Mouse (Mus musculus) limb, embryonic 14.5 days (tissue): ENCODE results near the gene Batf. TPM values are rescaled to one million over a fixed set of nuclear protein-coding genes. Genes with fewer than 3 reads are reported as not detected.
"Not testable (repeated sequence)": the region's sequence is repeated elsewhere in the genome, so short reads cannot be mapped to it uniquely, and the experiment has no call there.

Source experiments
- ATAC-seq: fragments of 200-750 bp; cut with Nextera tagmentation; 2 replicates; pipeline ENCODE4 v1.8.0; 2017; ENCODE audit warnings: low read depth, moderate number of reproducible peaks, moderate TSS enrichment; ENCODE audit not compliant: low FRiP score
- DNase-seq: peaks from one replicate; pipeline ENCODE4 v3.0.0-alpha.2; 2015; ENCODE audit warnings: low spot score
- H3K27ac ChIP-seq: fragments of 300-500 bp; sonication (generic); replicated peaks from 2 replicates; pipeline ENCODE4 v1.5.1; 2014; ENCODE audit warnings: low read depth, mild to moderate bottlenecking, low read length, moderate library complexity, mixed read lengths
- H3K27me3 ChIP-seq: fragments of 300-500 bp; sonication (generic); 2 replicates; pipeline ENCODE4 v1.6.1; 2014; ENCODE audit warnings: low read length, mixed read lengths; ENCODE audit not compliant: control insufficient read depth, insufficient read depth
- H3K36me3 ChIP-seq: fragments of 300-500 bp; sonication (generic); 2 replicates; pipeline ENCODE4 v1.6.1; 2014; ENCODE audit warnings: mild to moderate bottlenecking, low read length, moderate library complexity, mixed read lengths; ENCODE audit not compliant: control insufficient read depth, insufficient read depth
- H3K4me1 ChIP-seq: fragments of 300-500 bp; sonication (generic); 2 replicates; pipeline ENCODE4 v1.6.1; 2014; ENCODE audit warnings: antibody characterized with exemption, low read length, mixed read lengths; ENCODE audit not compliant: control insufficient read depth, insufficient read depth
- H3K4me2 ChIP-seq: fragments of 300-500 bp; sonication (generic); replicated peaks from 2 replicates; pipeline ENCODE4 v1.6.1; 2014; ENCODE audit warnings: low read depth, mild to moderate bottlenecking, low read length, moderate library complexity; ENCODE audit not compliant: severe bottlenecking
- H3K4me3 ChIP-seq: fragments of 300-500 bp; sonication (generic); replicated peaks from 2 replicates; pipeline ENCODE4 v1.5.1; 2014; ENCODE audit warnings: low read length
- H3K9ac ChIP-seq: fragments of 300-500 bp; sonication (generic); 2 replicates; pipeline ENCODE4 v1.6.1; 2014; ENCODE audit warnings: mild to moderate bottlenecking, low read depth, low read length, moderate library complexity; ENCODE audit not compliant: severe bottlenecking
- H3K9me3 ChIP-seq: fragments of 300-500 bp; sonication (generic); 2 replicates; pipeline ENCODE4 v1.6.1; 2016; ENCODE audit warnings: low read length; ENCODE audit not compliant: control insufficient read depth
- POLR2A ChIP-seq: fragments of 200-500 bp; IDR thresholded peaks from 2 replicates; pipeline ENCODE4 v1.8.0; 2012; ENCODE audit warnings: inconsistent platforms, mild to moderate bottlenecking, moderate library complexity, borderline replicate concordance; ENCODE audit not compliant: insufficient read depth, insufficient read length; ENCODE audit errors: extremely low read depth
- WGBS: fragments of 180-500 bp; shearing (Covaris S2); extraction: QIAGEN DNeasy Blood & Tissue Kit; methylation state at CpG from one replicate; pipeline ENCODE4 v1.1.7; 2014; 5-methylcytosine and 5-hydroxymethylcytosine counted together
- polyA plus RNA-seq, 2 experiments: library from polyadenylated mRNA; depleted of rRNA in 1 of 2; stranded (reverse) in 1 of 2; unstranded in 1 of 2; fragments of >200 nt; fragmentation: Nextera tagmentation in 1 of 2; extraction: Ambion mirVana in 1 of 2; gene quantifications; 2 replicates each; pipeline versions ENCODE4 v1.2.1 to v1.2.3; 2012 to 2014

The Batf gene
- polyA plus RNA-seq, 2 experiments, result 3.2 to 4.6 TPM

DNA sequence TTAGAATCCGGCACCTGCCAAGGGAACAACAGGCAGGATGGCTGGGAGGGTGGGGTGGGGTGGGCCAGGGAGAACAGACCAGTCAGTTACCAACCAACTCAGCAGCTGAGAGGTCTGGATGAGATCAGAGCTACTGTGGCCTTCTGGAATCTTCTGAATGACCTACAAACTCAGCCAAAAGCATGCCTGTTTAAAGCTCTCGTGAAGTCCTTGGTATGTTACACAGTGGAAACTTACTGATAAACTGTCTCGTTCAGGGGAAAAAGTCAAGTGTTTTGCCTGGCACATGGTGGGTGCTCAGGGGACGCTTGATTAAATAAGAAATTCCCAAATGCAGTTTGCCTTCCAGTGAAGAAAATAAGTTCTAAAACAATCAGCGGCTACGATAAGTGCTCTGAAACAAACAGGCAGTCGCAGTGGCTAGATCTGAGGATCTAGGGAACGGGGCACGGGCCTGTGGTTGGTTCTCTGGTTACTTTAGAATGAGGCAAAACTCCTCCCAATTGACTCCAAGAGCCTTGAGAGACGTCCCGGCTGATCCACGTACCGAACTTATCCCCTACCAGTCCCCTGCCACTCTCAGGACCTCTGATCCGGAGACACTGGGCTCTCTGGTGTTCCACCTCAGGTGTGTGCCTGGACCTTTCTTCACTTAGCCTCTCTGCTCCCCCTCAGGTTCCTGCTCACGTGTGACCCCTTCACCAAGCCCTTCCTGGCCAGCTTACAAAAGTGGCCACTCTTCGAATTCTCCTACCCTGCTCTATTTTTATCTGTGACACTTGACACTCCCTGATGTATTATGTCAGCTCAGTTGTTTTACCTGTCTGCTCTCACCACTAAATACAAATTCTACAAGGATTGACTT is 1.8 kb upstream of the Batf start:
- no peak for TF ChIP-seq POLR2A
- ATAC-seq (no peak), DNase-seq (no peak)
- Histone ChIP-seq H3K4me1 (peaks cover 6% of the 10 kb centered on the region), H3K27me3 (no peaks in the 10 kb centered on the region), H3K4me3 (no peak overlapping the region), H3K9me3 (no peaks in the 10 kb centered on the region), H3K27ac (no peak overlapping the region), H3K36me3 (no peaks in the 10 kb centered on the region), H3K4me2 (no peak overlapping the region), H3K9ac (no peak overlapping the region)
- WGBS, result 79% methylated on average over 16 of the region's 16 CpGs

DNA sequence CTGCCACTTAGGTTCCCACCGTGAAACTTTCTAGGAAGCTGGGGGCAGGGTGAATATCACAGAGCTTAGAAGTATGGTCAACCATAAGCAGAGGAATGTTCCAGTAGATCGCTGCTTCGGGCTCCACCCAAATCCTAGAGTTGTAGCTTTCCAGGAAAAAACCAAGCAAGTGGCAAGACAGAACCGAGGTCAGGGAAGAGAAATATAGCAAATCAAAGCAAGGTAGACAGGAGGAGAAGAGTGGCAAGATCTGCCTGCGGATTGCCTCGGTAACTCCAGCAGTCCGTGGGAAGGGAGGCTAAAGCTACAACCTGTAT is 706 bp downstream of the Batf start:
- Histone ChIP-seq H3K4me1 (peaks cover 6% of the 10 kb centered on the region), H3K9ac (peak overlapping the region; percentile 17; the same call in 1 of the 2 replicates), H3K27me3 (no peaks in the 10 kb centered on the region), H3K36me3 (no peaks in the 10 kb centered on the region), H3K27ac (no peak overlapping the region), H3K4me3 (no peak overlapping the region), H3K4me2 (peak overlapping the region; percentile 36; the same call in 1 of the 2 replicates), H3K9me3 (no peaks in the 10 kb centered on the region)
- ATAC-seq (no peak), DNase-seq (no peak)
- 78% methylated on average over 7 of the region's 7 CpGs for WGBS
- no peak for TF ChIP-seq POLR2A

DNA sequence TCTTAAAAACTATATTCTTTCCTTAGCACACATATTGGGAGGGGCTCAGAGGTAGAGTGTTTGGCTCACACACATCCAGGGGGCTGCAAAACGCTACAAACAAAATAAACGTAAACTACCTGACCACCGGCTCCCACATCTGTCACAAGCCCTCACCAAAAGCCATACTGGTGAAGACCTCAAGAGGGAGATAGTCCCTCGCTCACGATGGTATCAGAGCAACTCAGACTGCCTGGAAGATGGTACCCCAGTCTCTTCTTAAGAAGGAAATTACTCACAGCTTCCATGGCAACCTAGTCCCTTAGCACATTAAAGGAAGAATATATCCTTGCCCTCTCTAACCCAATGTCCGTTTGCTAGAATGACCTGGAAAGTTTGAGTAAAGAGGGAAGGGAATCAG is 1.4 kb downstream of the Batf start:
- H3K36me3 ChIP-seq, result no peaks in the 10 kb centered on the region
- H3K4me2 ChIP-seq, result no peak overlapping the region
- H3K9ac ChIP-seq, result no peak overlapping the region
- no peaks in the 10 kb centered on the region for H3K27me3 ChIP-seq
- TF ChIP-seq POLR2A, result no peak
- H3K4me1 ChIP-seq, result peaks cover 6% of the 10 kb centered on the region
- DNase-seq, result no peak
- no peak for ATAC-seq
- H3K27ac ChIP-seq, result no peak overlapping the region
- H3K4me3 ChIP-seq, result no peak overlapping the region
- no peaks in the 10 kb centered on the region for H3K9me3 ChIP-seq
- WGBS, result 67% methylated on average over 6 of the region's 6 CpGs

DNA sequence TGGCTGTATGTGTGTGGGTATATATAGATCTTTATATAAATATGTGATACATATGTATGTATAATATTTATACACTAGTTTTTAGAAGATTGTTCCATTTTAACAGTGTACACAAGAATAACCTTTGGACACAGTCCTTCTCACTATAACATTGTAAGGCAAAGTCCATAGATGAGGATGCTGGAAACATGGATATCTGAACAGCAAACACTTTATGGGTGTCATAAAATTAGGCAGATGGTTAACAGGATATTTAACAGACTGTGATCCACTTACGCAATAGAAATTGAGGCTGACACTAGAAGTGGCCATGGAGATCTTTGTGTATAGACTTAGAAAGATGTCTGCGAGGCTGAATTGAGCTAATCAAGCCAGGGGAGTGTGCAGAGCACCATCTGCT is 9.3 kb downstream of the Batf start:
- Histone ChIP-seq H3K9ac (no peak overlapping the region), H3K4me1 (no peaks in the 10 kb centered on the region), H3K4me2 (no peak overlapping the region), H3K4me3 (no peak overlapping the region), H3K9me3 (no peaks in the 10 kb centered on the region), H3K27me3 (no peaks in the 10 kb centered on the region), H3K27ac (no peak overlapping the region), H3K36me3 (no peaks in the 10 kb centered on the region)
- WGBS, result 87% methylated on average over 2 of the region's 2 CpGs
- no peak for ATAC-seq
- no peak for DNase-seq
- no peak for TF ChIP-seq POLR2A

DNA sequence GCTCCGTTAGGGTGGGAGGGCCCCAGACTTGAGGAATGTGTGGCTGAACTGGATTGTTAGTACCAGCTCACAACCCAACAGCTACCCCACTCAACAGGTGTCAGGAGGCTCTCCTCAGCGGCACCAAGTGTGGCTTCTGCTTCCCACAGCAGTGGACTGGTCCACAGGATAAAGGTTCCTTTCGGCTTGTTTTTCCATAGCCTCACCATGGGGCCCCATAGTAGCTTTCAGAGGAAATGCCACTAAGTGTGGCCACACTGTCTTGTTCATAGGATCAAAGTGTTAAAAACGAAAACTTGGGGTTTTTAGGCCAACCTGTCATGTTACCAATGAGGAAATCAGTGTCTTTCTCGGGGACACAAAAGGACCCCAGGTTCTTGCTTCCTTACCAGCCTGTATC is 10.0 kb downstream of the Batf start:
- Histone ChIP-seq H3K9me3 (no peaks in the 10 kb centered on the region), H3K36me3 (no peaks in the 10 kb centered on the region), H3K27me3 (no peaks in the 10 kb centered on the region), H3K9ac (no peak overlapping the region), H3K4me2 (no peak overlapping the region), H3K4me3 (no peak overlapping the region), H3K4me1 (no peaks in the 10 kb centered on the region), H3K27ac (no peak overlapping the region)
- 82% methylated on average over 5 of the region's 5 CpGs for WGBS
- DNase-seq (no peak), ATAC-seq (no peak)
- TF ChIP-seq POLR2A, result no peak

DNA sequence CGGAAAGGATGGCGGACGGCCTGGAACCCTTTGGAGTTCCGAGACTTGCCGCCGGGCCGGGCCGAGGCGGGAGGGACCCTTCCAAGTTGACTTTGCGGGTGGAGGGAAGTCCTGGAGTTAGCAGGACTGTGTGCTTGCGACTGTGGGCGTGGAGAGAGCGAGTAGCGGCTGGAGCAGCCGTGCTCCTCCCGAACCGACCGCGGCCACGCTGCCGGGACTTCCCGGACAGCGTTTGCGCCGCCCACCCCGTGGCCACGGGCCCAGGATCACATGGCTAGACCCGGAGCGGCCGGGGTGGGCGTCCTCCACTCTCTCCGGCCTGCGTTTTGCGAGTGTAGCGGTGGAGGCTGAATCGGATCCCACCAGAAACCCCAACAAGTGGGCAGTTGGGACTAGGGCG is 11.7 kb downstream of the Batf start:
- H3K27ac ChIP-seq, result 0 out of 2 replicates have a peak overlapping the region, but pooled peaks have one; percentile 26
- ATAC-seq, result peak; percentile 89
- H3K27me3 ChIP-seq, H3K4me1 ChIP-seq, H3K36me3 ChIP-seq, H3K9ac ChIP-seq, H3K9me3 ChIP-seq, DNase-seq: not testable (repeated sequence)
- 49% methylated on average over 9 of the region's 37 CpGs for WGBS
- peak overlapping the region; percentile 33 for H3K4me2 ChIP-seq
- peak overlapping the region; percentile 14 for H3K4me3 ChIP-seq
